Mouse (Mus musculus) bone marrow macrophage, adult 2 months (primary cell): ENCODE results near the gene Wdfy2. TPM values are rescaled to one million over a fixed set of nuclear protein-coding genes. Genes with fewer than 3 reads are reported as not detected.
"Not testable (repeated sequence)": the region's sequence is repeated elsewhere in the genome, so short reads cannot be mapped to it uniquely, and the experiment has no call there.

Experiments used
- H3K27ac ChIP-seq: 2 replicates; pipeline ENCODE4 v1.5.1; 2012; ENCODE audit warnings: low read depth, low read length; ENCODE audit not compliant: insufficient read depth
- H3K4me1 ChIP-seq: 2 replicates; pipeline ENCODE4 v1.6.1; 2012; ENCODE audit warnings: low read length; ENCODE audit not compliant: control insufficient read depth, insufficient read depth
- H3K4me3 ChIP-seq: 2 replicates; pipeline ENCODE4 v1.5.1; 2012; ENCODE audit warnings: mild to moderate bottlenecking, low read length, moderate library complexity; ENCODE audit not compliant: insufficient read depth
- CTCF ChIP-seq: IDR thresholded peaks from 2 replicates; pipeline ENCODE4 v1.5.1; 2012; ENCODE audit warnings: low read depth, mild to moderate bottlenecking, low read length, moderate library complexity
- POLR2A ChIP-seq: IDR thresholded peaks from 2 replicates; pipeline ENCODE4 v1.6.1; 2012; ENCODE audit warnings: mild to moderate bottlenecking, low read depth, low read length, borderline replicate concordance
- polyA plus RNA-seq: library from polyadenylated mRNA; stranded (reverse); fragments of >200 nt; gene quantifications from 2 replicates; pipeline ENCODE4 v1.2.4, GENCODE M21; 2012; ENCODE audit not compliant: missing spikeins, insufficient read depth, insufficient read length

The Wdfy2 gene
- polyA plus RNA-seq, 1 experiment = 83.5 TPM

DNA sequence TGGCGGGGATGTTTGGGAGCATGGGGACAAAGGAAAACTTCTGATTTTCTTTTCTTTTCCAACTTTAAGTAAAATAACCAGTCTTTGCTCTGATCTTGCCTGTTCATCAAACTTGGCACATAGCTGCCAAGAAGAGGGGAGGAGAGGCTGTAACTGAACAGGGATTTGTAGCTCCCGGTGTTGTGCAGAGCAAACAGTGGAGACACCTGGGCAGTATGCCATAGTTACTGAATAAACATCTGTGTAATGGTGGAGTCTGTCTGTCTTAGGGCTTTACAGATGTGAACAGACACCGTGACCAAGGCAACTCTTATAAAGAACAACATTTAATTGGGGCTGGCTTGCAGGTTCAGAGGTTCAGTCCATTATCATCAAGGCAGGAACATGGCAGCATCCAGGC is 53.9 kb downstream of the Wdfy2 start:
- no peak overlapping the region for H3K27ac ChIP-seq
- no peak for TF ChIP-seq POLR2A
- no peak for TF ChIP-seq CTCF
- no peak overlapping the region for H3K4me3 ChIP-seq
- H3K4me1 ChIP-seq = peaks cover 24% of the 10 kb centered on the region

DNA sequence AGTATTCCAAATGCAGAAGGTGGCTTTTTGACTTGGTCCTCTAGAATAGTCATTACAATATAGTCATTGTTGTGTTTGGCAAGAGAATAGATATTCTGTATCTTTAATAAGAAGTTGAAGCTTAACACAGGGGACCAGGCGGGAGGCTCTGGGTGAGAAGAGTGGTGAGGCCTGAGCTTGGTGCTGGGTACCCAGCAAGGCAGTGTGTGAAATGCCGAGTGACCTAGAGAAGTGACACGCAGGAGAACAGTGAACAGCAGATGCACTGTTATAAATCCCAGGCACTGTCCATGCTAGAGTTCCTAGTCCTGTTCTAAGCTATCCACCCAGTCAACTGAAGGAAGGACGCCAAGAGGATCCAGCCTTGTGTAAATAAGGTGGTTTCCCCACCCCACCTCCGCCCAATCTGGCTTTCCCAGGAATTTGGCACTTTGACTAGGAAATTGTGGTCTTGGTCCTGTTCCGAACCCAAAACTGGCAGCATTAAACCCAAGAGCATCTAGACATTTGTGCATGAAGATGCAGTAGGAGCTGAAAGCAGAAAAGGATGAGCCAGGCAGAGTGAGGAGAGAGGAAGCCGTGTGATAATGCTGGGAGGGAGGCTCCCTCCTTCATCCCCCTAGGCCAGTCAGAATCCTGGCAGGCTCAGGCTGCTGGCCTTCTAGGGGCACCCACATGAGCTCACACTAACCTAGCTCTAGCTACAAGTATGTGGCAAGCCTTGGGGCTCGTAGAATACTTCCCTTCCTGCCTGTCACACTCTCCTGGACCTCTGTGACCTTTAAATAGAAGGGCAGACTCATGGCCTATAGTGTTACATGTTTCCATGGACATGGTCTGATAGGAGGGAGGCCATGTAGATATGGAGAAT is 55.5 kb downstream of the Wdfy2 start:
- TF ChIP-seq CTCF = no peak
- no peak for TF ChIP-seq POLR2A
- Histone ChIP-seq H3K4me3 (no peak overlapping the region), H3K27ac (no peak overlapping the region), H3K4me1 (peaks cover 16% of the 10 kb centered on the region)

DNA sequence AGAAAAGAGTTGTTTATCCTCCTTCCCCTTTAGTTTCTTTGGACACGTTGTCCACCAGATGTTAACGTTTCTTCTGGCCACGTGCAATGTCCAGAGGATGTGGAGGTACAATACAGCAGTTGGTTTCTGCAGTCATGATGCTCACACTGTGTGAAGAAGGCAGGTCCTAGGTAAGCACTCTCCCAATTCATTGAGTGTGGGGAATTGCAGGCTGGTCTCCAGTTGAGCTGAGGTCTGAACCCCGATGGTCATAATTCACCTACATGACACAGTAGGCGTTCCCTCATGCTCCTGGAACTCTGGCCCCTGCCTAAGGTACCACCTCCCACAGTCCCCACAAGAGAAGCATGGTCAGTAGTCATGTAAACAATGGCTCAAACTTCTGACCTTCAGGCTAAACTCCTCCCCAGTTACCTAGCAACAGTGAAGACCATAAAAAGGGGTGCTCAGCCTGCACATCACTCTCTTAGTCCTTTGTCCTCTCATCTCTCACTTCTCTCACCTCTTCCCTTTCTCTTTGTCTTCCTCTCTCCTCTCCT is 56.2 kb downstream of the Wdfy2 start:
- peaks cover 13% of the 10 kb centered on the region for H3K4me1 ChIP-seq
- H3K27ac ChIP-seq, H3K4me3 ChIP-seq: not testable (repeated sequence)

DNA sequence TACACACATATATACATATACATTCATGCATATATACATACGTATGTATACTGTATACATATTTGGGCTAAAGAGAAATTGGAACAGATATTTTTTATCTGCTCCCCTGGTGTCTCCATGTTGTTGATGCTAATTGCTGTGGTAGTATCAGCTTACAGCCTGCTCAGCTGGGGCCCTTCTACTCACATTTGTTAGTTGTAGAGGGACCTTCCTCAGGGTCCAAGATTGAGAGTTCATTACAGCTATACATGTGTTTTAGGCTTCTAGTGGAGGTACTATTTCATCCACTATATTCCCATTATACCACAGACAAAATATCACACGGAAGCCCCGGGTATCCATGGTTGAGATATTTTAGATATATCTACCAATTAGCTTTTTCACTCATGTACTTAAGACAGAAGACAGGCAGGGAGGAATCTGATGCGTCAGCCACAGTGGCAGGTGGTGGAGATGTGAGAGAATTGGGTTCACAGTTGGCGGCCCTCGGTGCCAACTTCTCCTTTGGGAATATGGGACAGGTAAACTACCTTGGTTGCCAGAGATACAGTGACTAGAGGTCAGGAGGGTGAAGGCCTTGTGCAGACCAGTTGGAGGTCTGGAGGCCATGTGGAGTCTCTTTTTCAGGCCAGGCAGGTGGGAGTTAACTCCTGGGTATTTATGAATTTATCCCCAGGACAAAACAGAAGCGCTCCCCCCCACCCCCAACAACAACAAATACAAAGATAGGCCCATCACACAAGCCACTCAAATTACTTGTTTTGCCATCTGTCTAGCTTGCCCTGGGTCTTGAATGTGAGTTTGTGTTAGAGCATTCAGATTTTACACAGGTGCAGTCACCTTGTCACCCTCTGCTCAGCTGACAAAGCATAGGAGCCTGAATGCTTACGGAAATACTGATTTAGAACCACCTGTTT is 57.7 kb downstream of the Wdfy2 start:
- H3K4me3 ChIP-seq = no peak overlapping the region
- no peak overlapping the region for H3K27ac ChIP-seq
- no peak for TF ChIP-seq POLR2A
- no peak for TF ChIP-seq CTCF
- H3K4me1 ChIP-seq = peaks cover 13% of the 10 kb centered on the region

GRCm38 (mm10) chr14:62898061-62898460 is 60.6 kb downstream of the Wdfy2 start:
- H3K27ac ChIP-seq = no peak overlapping the region
- TF ChIP-seq POLR2A (no peak), CTCF (no peak)
- H3K4me1 ChIP-seq = peaks cover 5% of the 10 kb centered on the region
- H3K4me3 ChIP-seq = no peak overlapping the region

DNA sequence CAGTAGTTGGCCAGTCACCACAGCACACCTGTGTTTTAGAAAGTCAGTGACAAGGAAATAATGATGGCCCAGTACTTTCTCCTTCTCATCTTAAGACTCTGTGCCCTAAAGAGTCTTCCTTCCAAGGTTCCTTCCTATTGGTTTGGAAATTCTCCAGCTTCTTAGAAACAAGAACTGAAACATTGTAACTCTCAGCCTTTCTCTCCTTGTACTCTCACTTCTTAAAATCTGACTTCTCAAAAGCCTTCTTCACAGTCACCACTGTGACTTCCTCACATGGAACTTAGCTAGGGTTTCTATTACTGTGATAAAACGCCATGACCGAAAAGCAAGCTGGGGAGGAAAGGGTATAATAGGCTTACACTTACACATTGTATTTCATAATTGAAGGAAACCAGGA is 70.4 kb downstream of the Wdfy2 start:
- H3K27ac ChIP-seq = peak overlapping the region; percentile 77
- no peak overlapping the region for H3K4me3 ChIP-seq
- H3K4me1 ChIP-seq = peaks cover 44% of the 10 kb centered on the region
- no peak for TF ChIP-seq CTCF
- no peak for TF ChIP-seq POLR2A

GRCm38 (mm10) chr14:62908550-62908949 is 71.1 kb downstream of the Wdfy2 start:
- H3K4me1 ChIP-seq = peaks cover 44% of the 10 kb centered on the region
- TF ChIP-seq CTCF (no peak), POLR2A (no peak)
- peak overlapping the region; percentile 77 for H3K27ac ChIP-seq
- H3K4me3 ChIP-seq = no peak overlapping the region

- Histone ChIP-seq H3K27ac (no peak overlapping the region), H3K4me1 (peaks cover 44% of the 10 kb centered on the region), H3K4me3 (no peak overlapping the region)
- TF ChIP-seq CTCF (no peak), POLR2A (no peak)
These were observed 73.4 kb downstream of the Wdfy2 start for GRCm38 (mm10) chr14:62910859-62911258.

GRCm38 (mm10) chr14:62915146-62915685 is 77.7 kb downstream of the Wdfy2 start:
- Histone ChIP-seq H3K27ac (no peak overlapping the region), H3K4me1 (peaks cover 21% of the 10 kb centered on the region), H3K4me3 (no peak overlapping the region)
- TF ChIP-seq CTCF (no peak), POLR2A (no peak)
